Mouse (Mus musculus): ENCODE measurements around the gene Cygb. TPM values are rescaled to one million over a fixed set of nuclear protein-coding genes. Genes with fewer than 3 reads are reported as not detected.
"Not testable (repeated sequence)": the region's sequence is repeated elsewhere in the genome, so short reads cannot be mapped to it uniquely, and the experiment has no call there.

Gene Cygb
- total RNA-seq, 2 experiments from 2014 or later, result 31.5 to 38.5 TPM

DNA sequence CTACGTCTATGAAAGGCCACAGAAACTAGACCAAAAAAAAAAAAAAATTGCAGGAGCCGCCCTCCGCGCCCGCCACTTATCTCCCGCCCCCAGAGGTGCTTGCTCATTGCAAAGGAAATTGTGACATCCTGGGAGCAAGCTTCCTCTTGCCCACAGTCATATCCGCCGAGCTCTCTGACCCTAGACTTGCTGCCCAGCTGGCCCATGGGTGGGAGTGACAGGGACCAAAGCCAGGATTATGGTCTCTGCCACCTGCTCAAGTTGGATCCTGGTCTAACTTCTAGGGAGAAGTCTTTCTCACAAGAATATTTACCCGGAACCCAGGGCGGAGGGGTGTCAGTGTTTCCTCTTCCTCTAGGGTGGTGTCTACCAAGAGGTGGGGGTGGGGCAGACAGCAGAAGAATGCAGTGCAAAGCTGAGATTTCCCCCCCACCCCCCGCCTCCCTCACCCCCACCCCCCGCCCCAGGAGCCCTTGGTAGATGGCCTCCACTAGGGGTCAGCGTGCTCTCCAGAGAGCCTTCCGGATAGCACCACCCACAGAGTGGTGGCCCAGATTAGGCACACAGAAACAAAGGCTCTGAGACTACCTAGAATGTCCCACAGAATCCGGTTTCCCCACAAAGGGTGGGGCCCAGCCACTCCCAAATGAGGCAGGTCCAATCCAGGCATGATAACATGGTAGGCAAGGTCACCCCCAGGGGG lies 38.2 kb downstream of the Cygb start:
- peak; percentile 73 to 87 for DNase-seq

DNA sequence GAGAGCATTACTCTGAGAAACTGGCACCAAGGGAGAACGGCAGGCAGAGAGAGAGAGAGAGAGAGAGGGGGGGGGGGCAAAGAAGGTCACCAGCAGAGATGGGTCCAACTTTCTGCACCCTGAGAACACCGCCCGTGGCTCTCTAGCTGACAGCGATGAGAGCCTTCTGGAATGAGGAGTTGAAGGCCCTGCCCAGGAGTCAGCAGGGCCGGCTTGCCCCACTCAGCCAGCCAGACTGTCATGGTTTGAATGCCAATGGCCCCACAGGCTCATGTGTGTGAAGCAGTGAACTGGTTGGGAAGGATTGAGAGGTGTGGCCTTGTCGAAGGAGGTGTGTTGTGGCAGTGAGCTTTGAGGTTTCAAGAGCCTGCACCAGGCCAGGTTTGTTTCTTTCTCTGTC lies 40.9 kb downstream of the Cygb start:
- DNase-seq, result no peak

DNA sequence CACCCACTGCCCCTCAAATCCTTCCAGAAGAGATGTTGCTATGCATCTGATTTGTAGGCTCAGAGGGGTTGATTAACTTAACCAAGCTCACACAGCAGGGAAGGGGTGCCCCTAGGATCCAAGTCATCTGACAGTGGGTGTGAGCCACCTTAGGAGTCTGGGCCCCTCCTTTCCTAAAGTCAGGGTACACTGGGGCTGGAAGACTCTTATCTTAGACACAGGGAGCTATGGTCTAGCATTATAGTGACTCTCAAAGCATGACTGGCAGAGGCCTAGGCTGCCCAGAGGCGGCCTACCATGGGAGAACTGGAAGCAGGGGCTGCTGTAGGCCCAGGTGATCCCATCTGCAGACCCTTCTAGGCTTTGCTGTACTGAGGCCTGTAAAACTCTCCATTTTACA lies 41.6 kb downstream of the Cygb start:
- DNase-seq, result no peak

DNA sequence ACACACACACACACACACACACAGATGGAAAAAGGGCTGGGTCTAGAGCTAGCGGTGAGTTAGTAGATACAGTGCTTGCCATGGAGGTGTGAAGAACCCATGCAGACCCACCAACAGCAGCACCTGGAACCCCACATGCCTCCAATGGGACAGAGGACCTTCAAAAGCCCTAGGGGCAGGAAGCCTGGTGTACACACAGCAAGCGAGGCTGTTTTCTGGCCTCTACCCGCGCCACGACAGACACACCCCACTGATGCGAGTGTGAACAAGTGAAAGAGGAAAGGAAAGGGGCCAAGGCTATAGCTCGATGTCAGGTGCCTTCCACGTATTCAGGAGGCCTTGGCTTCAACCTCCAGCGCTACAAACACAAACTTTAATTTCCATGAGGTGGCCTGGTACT lies 42.2 kb downstream of the Cygb start:
- no peak for DNase-seq

DNA sequence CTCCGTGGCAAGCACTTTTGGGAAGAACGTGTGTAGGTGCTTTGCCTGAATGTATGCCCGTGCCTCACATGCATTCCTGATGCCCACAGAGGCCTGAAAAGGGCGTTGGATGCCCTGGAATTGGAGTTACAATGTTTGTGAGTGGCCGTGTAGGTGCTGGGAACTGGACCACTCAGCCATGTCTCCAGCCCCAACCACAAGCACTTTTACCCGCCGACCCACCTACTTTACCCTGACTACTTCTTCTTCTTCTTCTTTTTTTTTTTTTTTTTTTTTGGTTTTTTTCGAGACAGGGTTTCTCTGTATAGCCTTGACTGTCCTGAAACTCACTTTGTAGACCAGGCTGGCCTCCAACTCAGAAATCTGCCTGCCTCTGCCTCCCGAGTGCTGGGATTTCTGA lies 42.9 kb downstream of the Cygb start:
- DNase-seq, result not testable (repeated sequence)

DNA sequence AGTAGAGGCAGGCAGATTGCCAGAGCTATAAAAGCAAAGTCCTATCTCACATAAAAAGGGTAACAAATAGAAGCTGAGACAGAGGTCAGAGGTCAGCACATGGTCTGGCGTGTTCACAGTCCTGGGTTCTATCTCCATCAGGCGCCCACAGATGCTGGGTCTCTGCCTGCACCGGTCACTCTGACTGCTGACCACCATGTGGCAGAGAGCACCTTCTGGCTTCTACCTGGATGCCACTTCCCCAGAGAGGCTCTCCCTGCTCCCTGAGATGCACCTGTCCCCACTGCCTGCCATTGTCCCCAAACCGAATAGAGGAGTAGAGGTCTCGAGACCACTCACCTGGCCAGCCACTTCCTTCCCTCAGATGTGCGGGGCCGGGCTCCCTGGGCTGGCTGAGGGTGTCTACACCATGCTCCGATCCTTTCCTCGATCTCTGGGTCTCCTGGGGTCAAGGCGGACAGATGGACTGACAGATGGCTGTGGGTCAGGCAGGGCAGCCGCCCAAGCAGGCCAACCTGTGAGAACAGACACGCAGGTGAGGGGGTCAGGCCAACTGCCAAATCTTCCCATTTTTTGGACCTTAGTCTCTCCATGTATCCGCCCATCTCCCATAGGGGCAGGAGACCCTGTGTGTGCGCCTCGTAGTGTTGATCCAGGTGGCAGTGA lies 44.0 kb downstream of the Cygb start:
- no peak for DNase-seq

DNA sequence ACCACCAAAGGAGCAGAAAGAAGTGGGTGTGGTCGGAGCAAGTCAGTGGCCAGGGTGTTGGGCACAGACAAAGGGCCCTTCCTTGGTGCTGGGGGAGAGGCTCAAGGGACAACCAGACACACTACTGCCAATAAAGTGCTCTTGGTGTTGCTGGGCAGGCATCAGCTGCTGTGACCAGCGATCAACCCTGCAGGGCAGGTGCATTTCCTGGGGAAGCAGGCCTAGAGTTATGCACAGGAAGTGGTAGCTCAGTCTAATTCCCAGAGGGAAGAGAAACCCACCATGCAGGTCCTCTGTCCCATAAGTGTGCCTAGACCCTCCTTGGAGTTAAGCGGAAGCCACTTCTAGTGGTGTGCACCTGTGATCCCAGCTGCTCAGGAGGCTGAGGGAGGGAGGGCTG lies 46.4 kb downstream of the Cygb start:
- DNase-seq, result no peak

DNA sequence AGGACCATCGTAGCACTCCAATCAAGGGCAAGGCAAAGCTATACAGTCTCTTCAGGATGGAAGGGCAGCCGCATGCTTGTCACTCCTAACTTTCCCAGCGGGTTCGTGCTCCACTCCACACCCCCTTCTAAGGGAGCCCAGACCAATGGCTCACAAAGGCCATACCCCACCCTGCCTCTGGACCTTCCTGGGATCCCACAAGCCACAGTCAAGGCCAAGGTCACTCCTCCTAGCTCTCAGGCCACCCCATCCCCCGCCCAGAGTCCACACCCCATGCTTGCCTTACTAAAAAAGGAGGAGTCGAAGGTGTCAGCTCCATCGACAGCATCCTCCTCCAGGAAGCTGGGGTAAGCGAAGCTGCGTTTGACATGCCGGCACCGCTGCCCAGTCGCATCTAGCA lies 50.0 kb downstream of the Cygb start:
- no peak for DNase-seq

DNA sequence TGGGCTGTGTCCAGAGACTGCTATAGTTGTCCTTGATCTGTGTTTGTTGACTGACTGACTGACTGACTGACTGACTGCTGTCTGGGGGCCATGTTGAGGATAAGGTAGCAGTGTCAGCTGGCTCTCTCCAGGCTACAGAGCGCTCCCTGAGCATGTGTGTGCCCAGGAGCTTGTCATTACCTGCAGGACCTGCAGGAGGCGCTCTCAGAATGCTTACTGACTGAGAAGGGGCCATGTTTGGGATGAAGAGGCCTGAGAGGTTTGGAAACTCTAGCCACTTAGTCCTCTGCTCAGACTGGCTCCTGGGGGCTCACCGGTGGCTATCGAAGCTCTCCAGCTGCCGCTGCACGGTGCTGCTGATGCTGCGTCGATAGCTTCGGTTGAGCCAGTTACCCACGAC lies 50.8 kb downstream of the Cygb start:
- peak in 1 of 2 experiments; percentile 59 for DNase-seq

DNA sequence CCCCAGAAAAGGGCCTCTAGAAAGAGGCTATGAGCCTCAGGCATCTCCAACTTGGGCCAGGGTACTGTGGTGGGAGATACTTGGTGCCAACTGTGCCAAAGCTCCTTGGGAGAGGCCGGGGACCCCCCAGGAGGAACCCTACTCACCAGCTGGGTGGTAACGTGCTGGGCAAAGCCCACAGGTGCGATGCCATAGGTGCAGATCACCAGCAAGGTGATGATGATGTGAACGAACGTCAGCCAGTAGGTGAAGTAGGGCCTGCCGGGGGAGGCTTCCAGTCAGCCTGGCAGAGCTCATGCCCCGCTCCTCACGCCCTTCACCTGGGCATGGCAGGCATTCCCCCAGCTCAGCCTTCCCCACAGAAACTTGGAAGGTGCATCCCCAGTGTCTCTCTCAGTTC lies 52.1 kb downstream of the Cygb start:
- no peak for DNase-seq

DNA sequence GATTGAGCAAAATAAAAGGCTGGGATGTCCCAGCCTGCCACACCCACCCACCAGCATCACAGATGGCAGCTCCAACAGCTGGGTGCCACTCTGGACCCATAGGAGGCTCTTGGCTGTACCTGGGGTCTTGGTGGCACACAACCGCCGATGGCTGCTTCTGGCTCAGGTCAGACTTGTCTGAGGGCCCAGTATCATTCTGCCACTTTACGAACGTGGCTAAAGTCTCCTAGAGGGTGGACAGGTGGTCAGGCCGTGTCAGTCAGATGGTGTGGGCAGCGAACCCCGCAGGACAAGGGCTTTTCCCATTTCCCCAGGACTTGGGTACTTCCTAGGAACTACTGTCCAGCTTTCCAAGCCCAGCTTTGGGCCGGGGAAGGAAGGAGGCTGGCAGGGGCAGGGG lies 52.9 kb downstream of the Cygb start:
- DNase-seq, result no peak

DNA sequence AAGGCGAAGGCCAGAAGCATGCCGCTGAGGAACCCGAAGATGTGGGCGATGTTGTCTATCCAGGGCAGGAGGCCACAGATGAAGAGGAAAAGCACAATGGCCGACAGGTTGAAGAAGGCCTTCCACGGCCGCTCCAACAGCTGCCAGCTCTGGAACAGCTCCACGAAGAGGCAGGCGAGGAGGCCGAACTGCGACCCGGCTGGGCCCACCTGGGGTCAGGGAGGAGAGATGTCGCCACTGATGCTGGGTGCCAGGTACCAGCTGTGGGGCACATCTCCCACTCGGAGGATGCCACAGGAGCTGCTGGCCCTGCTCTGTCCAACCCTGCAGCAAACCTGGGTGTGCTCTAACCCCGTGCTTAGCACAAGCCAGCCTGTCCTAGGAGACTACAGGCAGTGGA lies 54.9 kb downstream of the Cygb start:
- no peak for DNase-seq

DNA sequence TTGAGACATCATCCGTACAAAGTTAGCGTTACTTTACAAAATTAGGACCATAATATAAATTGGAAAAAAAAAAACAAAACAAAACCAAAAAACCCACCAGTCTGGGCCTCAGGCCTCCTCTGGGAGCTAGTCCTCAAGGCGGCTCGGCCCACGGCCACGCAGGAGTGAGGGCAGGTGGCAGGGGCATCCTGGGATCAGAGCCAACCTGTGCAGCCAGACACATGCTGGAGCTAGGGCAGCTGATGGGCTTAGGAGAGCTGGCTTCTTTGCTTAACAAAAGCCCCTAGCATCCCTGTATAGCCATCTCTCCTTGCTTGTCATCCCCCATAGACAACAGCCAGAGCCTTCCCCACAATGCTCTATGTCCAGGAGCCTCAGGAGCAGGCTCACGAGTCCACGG lies 55.9 kb downstream of the Cygb start:
- no peak for DNase-seq

DNA sequence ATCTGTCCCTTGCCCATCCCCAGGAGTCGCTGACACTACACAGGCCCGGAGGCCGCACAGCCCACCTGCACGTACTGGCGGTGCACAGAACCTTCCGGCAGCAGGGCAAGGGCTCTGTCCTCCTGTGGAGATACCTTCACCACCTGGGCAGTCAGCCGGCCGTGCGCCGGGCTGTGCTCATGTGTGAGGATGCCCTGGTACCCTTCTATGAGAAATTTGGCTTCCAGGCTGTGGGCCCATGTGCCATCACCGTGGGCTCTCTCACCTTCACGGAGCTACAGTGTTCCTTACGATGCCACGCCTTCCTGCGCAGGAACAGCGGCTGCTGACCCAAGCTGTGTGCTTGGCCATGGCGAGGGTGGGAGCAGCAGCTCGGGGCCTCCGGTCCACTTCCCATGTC lies 57.3 kb downstream of the Cygb start:
- no peak for DNase-seq

Other genes starting within 250 kb of the Cygb start
- gene Rnf157, start 241.3 kb downstream of the Cygb start, total RNA-seq (2021), result 1 to 10 TPM; 5.8 to 7.2 TPM
- 10 to 100 TPM; 32.0 to 33.3 TPM for gene Ubald2, start 220.2 kb downstream of the Cygb start, total RNA-seq (2021)
- under 1 TPM in 1 of 2 experiments, not detected in 1; 0.05 TPM for gene Qrich2, start 188.1 kb downstream of the Cygb start, total RNA-seq (2021)
- 10 to 100 TPM; 25.1 to 29.4 TPM for gene Prpsap1, start 160.1 kb downstream of the Cygb start, total RNA-seq (2021)
- 1 to 10 TPM in 1 of 2 experiments, under 1 TPM in 1; 0.94 to 1.4 TPM for gene Sphk1, start 123.4 kb downstream of the Cygb start, total RNA-seq (2021)
- gene Ube2o, start 72.9 kb downstream of the Cygb start, total RNA-seq (2021), result 10 to 100 TPM; 27.7 to 29.5 TPM
- not detected for gene Aanat, start 67.9 kb downstream of the Cygb start, total RNA-seq (2021)
- 10 to 100 TPM; 10.6 to 11.5 TPM for gene Rhbdf2, start 27.3 kb downstream of the Cygb start, total RNA-seq (2021)
- gene Prcd, start 779 bp downstream of the Cygb start, total RNA-seq (2021), result 1 to 10 TPM in 1 of 2 experiments, under 1 TPM in 1; 0.62 to 1.6 TPM
- gene St6galnac1, start 121.2 kb upstream of the Cygb start, total RNA-seq (2021), result not detected
- 10 to 100 TPM; 14.8 to 18.7 TPM for gene Mxra7, start 173.7 kb upstream of the Cygb start, total RNA-seq (2021)
- 10 to 100 TPM; 38.3 to 46.4 TPM for gene Mettl23, start 189.0 kb upstream of the Cygb start, total RNA-seq (2021)
- 10 to 100 TPM; 37.5 to 42.3 TPM for gene Jmjd6, start 189.1 kb upstream of the Cygb start, total RNA-seq (2021)
- gene Mfsd11, start 198.1 kb upstream of the Cygb start, total RNA-seq (2021), result 10 to 100 TPM; 30.7 to 33.7 TPM
- gene Srsf2, start 198.8 kb upstream of the Cygb start, total RNA-seq (2021), result 100 to 1,000 TPM in 1 of 2 experiments, 10 to 100 TPM in 1; 89.2 to 109 TPM